Mouse (Mus musculus): ENCODE measurements at regions not wholly inside any gene's neighbourhood (a gene's known extent, or its start where the extent isn't known, plus 50 kb on each side); places are given as distances from the start of the nearest gene placed in this dataset.

DNA sequence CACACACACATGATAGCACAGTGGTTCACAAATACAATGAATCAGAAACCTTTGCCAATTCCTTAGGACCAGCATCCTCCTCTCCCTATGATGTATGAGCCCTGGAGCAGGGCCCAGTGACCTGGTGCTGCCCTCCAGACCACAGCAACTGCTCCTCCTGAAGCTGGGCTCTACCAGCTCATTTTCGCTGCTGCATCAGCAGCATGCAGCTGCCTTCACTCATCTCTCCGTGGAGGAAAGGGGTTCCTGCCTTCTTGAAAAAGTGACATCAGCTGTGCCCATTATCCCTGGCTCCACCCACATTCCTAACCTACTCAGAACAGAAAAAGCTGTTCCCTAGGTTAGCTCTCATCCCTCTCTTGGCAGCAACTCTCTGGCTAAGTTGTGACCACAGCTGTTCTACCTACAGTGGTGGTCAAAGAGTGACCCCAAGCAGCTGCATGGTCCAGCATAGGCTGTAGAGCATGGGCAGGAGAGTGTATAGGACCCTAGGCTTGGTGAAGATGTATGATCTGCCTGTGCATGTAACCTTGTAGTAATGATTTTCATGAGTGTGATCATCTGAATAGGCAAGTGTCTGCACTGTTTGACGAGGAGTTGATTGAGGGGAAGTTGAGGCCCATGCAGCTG lies 592.6 kb upstream of the Mpdz start:
- no peak for DNase-seq (ENCODE audit: extremely low read depth, low read depth, low spot score)
- no peaks in the 10 kb centered on the region for H3K79me2 ChIP-seq (ENCODE audit: control insufficient read depth, insufficient read depth, low read length)
- WGBS: 55% methylated on average over 3 of the region's 3 CpGs
- H3K36me3 ChIP-seq (ENCODE audit: control insufficient read depth, insufficient read depth, low read length): no peaks in the 10 kb centered on the region
- no peak overlapping the region for H3K9ac ChIP-seq (ENCODE audit: low read depth, low read length)
- H3K27me3 ChIP-seq (ENCODE audit: control insufficient read depth, insufficient read depth, low read length): no peaks in the 10 kb centered on the region
- TF ChIP-seq POLR2A (IDR thresholded peaks at IDR 0.05; ENCODE audit: extremely low read depth, insufficient read depth, low read length): no peak
- TF ChIP-seq CTCF (IDR thresholded peaks at IDR 0.05; ENCODE audit: low read depth, low read length): no peak
- no peaks in the 10 kb centered on the region for H3K4me1 ChIP-seq (ENCODE audit: control insufficient read depth, insufficient read depth, low read length)
- no peak overlapping the region for H3K4me3 ChIP-seq (ENCODE audit: insufficient read depth, low read depth, low read length)
- H3K27ac ChIP-seq (replicated peaks; ENCODE audit: insufficient read depth, low read depth, low read length): no peak overlapping the region

- Histone ChIP-seq H3K79me2 (ENCODE audit: control insufficient read depth, insufficient read depth, low read length) (no peaks in the 10 kb centered on the region), H3K27ac (replicated peaks; ENCODE audit: insufficient read depth, low read depth, low read length) (no peak overlapping the region), H3K4me3 (ENCODE audit: insufficient read depth, low read depth, low read length) (no peak overlapping the region), H3K9ac (ENCODE audit: low read depth, low read length) (no peak overlapping the region), H3K4me1 (ENCODE audit: control insufficient read depth, insufficient read depth, low read length) (no peaks in the 10 kb centered on the region), H3K36me3 (ENCODE audit: control insufficient read depth, insufficient read depth, low read length) (no peaks in the 10 kb centered on the region), H3K27me3 (ENCODE audit: control insufficient read depth, insufficient read depth, low read length) (no peaks in the 10 kb centered on the region)
- DNase-seq (ENCODE audit: extremely low read depth, low read depth, low spot score): no peak
- WGBS: 97% methylated on average over 9 of the region's 9 CpGs
- TF ChIP-seq POLR2A (IDR thresholded peaks at IDR 0.05; ENCODE audit: extremely low read depth, insufficient read depth, low read length) (no peak), CTCF (IDR thresholded peaks at IDR 0.05; ENCODE audit: low read depth, low read length) (no peak)
These were observed 586.6 kb upstream of the Mpdz start for GRCm38 (mm10) chr4:82029237-82029636.

DNA sequence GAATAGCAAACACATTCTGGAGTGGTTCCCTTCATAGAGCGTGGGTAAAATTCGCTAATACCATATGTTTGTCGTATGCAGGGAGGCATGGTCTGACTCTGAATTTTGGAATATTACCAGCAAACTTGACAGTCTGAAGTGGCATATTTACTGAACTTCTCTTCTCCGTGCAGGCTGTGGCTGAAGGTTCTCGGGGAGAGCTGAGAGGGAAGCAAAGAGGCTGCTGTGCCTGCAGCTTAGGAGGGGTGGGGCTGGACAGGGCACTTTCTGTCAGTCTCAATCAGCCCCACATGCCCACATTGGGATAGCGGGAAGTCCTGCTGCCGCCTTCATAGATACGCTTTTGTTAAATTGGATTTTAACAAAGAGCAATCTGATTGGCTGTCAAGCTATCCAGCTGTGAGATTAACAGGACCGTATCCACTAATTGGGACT lies 584.8 kb upstream of the Mpdz start:
- no peak for TF ChIP-seq CTCF (IDR thresholded peaks at IDR 0.05; ENCODE audit: low read depth, low read length)
- TF ChIP-seq POLR2A (IDR thresholded peaks at IDR 0.05; ENCODE audit: extremely low read depth, insufficient read depth, low read length): no peak
- no peak overlapping the region for H3K9ac ChIP-seq (ENCODE audit: low read depth, low read length)
- H3K36me3 ChIP-seq (ENCODE audit: control insufficient read depth, insufficient read depth, low read length): no peaks in the 10 kb centered on the region
- no peaks in the 10 kb centered on the region for H3K4me1 ChIP-seq (ENCODE audit: control insufficient read depth, insufficient read depth, low read length)
- H3K27me3 ChIP-seq (ENCODE audit: control insufficient read depth, insufficient read depth, low read length): no peaks in the 10 kb centered on the region
- no peak overlapping the region for H3K27ac ChIP-seq (replicated peaks; ENCODE audit: insufficient read depth, low read depth, low read length)
- H3K4me3 ChIP-seq (ENCODE audit: insufficient read depth, low read depth, low read length): no peak overlapping the region
- no peaks in the 10 kb centered on the region for H3K79me2 ChIP-seq (ENCODE audit: control insufficient read depth, insufficient read depth, low read length)
- 89% methylated on average over 9 of the region's 9 CpGs for WGBS
- DNase-seq (ENCODE audit: extremely low read depth, low read depth, low spot score): no peak

DNA sequence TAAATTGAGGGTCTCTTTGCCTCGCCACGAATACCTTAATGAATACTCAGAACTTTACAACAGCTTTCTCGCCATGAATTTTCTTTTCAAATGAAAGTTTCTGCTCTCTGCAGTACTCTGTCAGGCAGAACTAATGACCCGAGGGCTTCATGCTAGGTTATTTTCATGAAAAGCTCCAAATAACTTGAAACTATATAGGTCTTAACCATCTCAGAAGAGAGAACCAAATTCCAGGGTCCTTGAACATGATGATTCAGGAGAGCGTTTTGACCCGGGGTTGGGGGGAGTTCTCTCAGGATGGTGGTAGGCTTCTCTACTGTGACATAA lies 558.8 kb upstream of the Mpdz start:
- Histone ChIP-seq H3K79me2 (ENCODE audit: control insufficient read depth, insufficient read depth, low read length) (no peaks in the 10 kb centered on the region), H3K36me3 (ENCODE audit: control insufficient read depth, insufficient read depth, low read length) (no peaks in the 10 kb centered on the region), H3K27me3 (ENCODE audit: control insufficient read depth, insufficient read depth, low read length) (no peaks in the 10 kb centered on the region), H3K4me1 (ENCODE audit: control insufficient read depth, insufficient read depth, low read length) (no peaks in the 10 kb centered on the region), H3K4me3 (ENCODE audit: insufficient read depth, low read depth, low read length) (no peak overlapping the region), H3K27ac (replicated peaks; ENCODE audit: insufficient read depth, low read depth, low read length) (no peak overlapping the region), H3K9ac (ENCODE audit: low read depth, low read length) (no peak overlapping the region)
- DNase-seq (ENCODE audit: extremely low read depth, low read depth, low spot score): no peak
- WGBS: 93% methylated on average over 6 of the region's 6 CpGs
- TF ChIP-seq POLR2A (IDR thresholded peaks at IDR 0.05; ENCODE audit: extremely low read depth, insufficient read depth, low read length) (no peak), CTCF (IDR thresholded peaks at IDR 0.05; ENCODE audit: low read depth, low read length) (no peak)

DNA sequence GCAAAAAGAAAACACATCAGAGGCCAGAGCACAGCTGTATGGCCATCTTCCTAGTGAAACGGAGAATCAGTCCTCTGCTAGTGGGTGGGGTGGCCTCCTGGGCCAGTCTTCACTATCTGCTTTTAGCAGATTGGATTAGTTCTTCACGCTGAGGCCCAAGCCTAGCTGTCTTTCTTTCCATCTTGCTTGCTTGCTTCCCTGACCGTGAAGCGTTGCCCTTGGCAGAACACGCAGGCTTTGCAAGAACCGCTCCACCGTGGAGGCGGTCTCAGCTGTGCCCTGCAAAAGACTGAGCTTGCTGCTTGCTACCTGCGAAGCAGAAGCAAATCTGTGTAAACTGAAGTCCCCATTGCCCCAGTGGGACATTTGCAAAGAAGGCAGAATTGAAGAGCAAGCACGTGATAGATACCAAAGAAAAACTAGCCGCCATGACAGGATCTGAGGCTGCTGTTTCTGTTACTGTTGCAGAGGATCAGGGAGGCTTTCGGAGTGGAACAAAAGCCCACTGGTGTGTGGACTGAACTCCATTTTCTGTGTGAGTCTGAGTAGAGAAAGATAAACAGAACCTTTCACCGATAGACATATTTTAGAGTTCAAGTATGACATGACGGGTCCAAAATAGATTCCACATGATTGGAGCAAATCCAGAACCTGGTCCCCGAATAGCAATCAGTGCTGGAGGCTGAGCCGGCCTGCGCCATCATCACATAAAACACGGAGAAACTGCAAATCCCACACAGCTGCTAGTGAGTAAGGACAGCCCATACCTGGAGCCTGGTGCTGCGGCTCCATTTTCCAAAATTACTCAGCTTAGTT lies 558.2 kb upstream of the Mpdz start:
- Histone ChIP-seq H3K79me2 (ENCODE audit: control insufficient read depth, insufficient read depth, low read length) (no peaks in the 10 kb centered on the region), H3K27me3 (ENCODE audit: control insufficient read depth, insufficient read depth, low read length) (no peaks in the 10 kb centered on the region), H3K9ac (ENCODE audit: low read depth, low read length) (no peak overlapping the region), H3K4me3 (ENCODE audit: insufficient read depth, low read depth, low read length) (no peak overlapping the region), H3K4me1 (ENCODE audit: control insufficient read depth, insufficient read depth, low read length) (no peaks in the 10 kb centered on the region), H3K36me3 (ENCODE audit: control insufficient read depth, insufficient read depth, low read length) (no peaks in the 10 kb centered on the region), H3K27ac (replicated peaks; ENCODE audit: insufficient read depth, low read depth, low read length) (no peak overlapping the region)
- TF ChIP-seq CTCF (IDR thresholded peaks at IDR 0.05; ENCODE audit: low read depth, low read length) (no peak), POLR2A (IDR thresholded peaks at IDR 0.05; ENCODE audit: extremely low read depth, insufficient read depth, low read length) (no peak)
- WGBS: 89% methylated on average over 19 of the region's 19 CpGs
- DNase-seq (ENCODE audit: extremely low read depth, low read depth, low spot score): no peak

All from liver, adult 2 months (tissue).